Mouse (Mus musculus) spleen, adult 2 months (tissue): Measurements from ENCODE around the gene 2810459M11Rik. TPM values are rescaled to one million over a fixed set of nuclear protein-coding genes. Genes with fewer than 3 reads are reported as not detected.
"Not testable (repeated sequence)": the region's sequence is repeated elsewhere in the genome, so short reads cannot be mapped to it uniquely, and the experiment has no call there.

Experiments used
- DNase-seq, 2 experiments: peaks; one replicate each; pipeline versions ENCODE4 v3.0.0 to v3.0.0-alpha.2; 2012 to 2021; ENCODE audit warnings: low spot score in 2 of 2, low read depth in 1 of 2
- H3K27ac ChIP-seq: fragments of 200-500 bp; 2 replicates; pipeline ENCODE4 v1.5.1; 2012; ENCODE audit warnings: low read length, inconsistent platforms; ENCODE audit not compliant: insufficient read depth
- H3K27me3 ChIP-seq: fragments of 200-500 bp; 2 replicates; pipeline ENCODE4 v1.6.1; 2012; ENCODE audit warnings: mild to moderate bottlenecking, moderate library complexity, low read length, inconsistent platforms; ENCODE audit not compliant: control insufficient read depth, insufficient read depth
- H3K36me3 ChIP-seq: fragments of 200-500 bp; 2 replicates; pipeline ENCODE4 v1.6.1; 2012; ENCODE audit warnings: mild to moderate bottlenecking, low read length, inconsistent platforms; ENCODE audit not compliant: control insufficient read depth, insufficient read depth
- H3K4me1 ChIP-seq: fragments of 200-500 bp; 2 replicates; pipeline ENCODE4 v1.6.1; 2011; ENCODE audit warnings: inconsistent platforms; ENCODE audit not compliant: control insufficient read depth, insufficient read depth, insufficient read length
- H3K4me3 ChIP-seq: fragments of 200-500 bp; 2 replicates; pipeline ENCODE4 v1.5.1; 2011; ENCODE audit warnings: mild to moderate bottlenecking, inconsistent platforms; ENCODE audit not compliant: insufficient read depth, insufficient read length; ENCODE audit errors: extremely low read depth
- CTCF ChIP-seq: fragments of 200-500 bp; IDR thresholded peaks from 2 replicates; pipeline ENCODE4 v1.5.1; 2011; ENCODE audit warnings: mild to moderate bottlenecking, inconsistent platforms; ENCODE audit not compliant: insufficient read depth, insufficient read length, insufficient replicate concordance; ENCODE audit errors: extremely low read depth
- POLR2A ChIP-seq: fragments of 200-500 bp; IDR thresholded peaks from 2 replicates; pipeline ENCODE4 v1.6.1; 2011; ENCODE audit warnings: low read depth, low read length, inconsistent platforms
- WGBS: fragments of 180-500 bp; shearing (Covaris S2); methylation state at CpG from one replicate; pipeline ENCODE4 v1.1.7; 2018; 5-methylcytosine and 5-hydroxymethylcytosine counted together
- polyA plus RNA-seq: library from polyadenylated mRNA; depleted of rRNA; stranded (reverse); fragments of >200 nt; gene quantifications from 2 replicates; pipeline ENCODE4 v1.2.3, GENCODE M21; 2012; rRNA removed

Gene 2810459M11Rik
- polyA plus RNA-seq = 0.07 TPM in 1 of 2 replicates, not detected in the other

DNA sequence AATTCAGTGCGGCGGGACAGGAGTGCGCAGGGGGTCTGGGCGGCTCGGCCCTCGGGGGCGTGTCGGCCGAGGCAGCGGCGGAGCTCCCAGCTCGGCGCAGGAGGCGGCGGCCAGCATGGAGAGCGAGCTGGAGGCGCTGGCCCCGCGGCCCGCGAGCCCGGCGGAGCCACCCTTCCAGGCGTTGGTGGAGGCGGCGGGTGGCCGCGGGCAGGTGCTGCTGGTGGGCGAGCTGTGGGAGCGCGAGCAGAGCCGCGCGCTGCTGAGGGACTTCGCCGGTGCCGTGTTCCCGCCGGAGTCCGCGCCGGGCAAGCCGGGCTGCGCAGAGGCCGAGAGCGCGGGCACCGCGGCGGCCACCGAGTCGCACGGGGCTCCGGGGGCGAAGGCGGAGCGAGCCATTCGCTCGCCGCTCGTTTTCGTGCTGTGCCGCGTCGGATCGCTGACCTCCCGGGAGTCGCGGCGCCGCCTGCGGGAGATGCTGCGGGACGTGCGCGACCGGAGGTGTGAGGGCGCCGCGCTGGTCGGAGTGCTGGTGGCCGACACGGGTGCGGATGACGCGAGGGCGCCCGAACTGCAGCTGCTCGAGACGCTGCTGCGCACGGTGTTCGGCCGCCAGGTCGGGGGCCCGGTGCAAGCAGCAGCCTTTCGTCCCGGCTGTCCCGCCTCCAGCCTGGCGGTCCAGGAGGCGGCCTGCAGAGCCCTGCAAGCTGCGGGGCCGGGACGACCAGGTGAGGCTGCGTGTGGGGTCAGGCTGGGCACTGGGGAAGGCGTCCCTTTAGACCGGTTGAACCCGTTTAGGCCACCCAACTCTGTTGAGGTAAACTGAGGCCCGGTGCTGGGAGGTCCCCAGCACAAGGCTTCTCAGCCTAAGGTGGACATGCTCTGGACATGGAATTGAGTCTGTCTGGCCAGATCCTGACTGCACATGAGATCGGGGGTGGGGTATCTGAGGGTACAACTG lies at the start of gene 2810459M11Rik:
2810459M11Rik (plus strand) TSS at position 16 of the 958 bp plus-strand sequence.
- Histone ChIP-seq H3K27ac (no peak within 1 kb of the TSS), H3K4me3 (peak within 1 kb of the TSS; percentile 45; the same call in 1 of the 2 replicates), H3K27me3 (peaks cover 20% of the 10 kb centered on the region), H3K36me3 (no peaks in the 10 kb centered on the region), H3K4me1 (peaks cover 9% of the 10 kb centered on the region)
- no peak for DNase-seq
- TF ChIP-seq POLR2A (no peak), CTCF (no peak)
- WGBS = 2% methylated on average over 110 of the region's 110 CpGs

DNA sequence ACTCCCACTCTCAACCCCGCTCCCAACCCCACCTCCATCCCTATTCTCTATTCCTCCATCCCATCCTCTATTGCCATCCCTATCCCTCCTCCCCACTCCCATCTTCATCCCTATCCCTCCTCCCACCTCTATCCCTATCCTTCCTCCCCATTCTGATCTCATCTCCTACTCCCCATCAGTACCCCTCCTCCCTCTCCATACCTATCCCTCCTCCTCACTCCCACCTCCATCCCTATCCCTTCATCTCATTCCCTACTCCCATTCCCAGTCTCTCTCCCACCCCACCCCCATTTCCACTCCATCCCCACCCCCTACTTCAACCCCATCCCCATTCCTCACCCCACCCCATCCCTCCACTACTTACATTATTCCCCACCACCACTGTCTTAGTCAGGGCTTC lies 48.4 kb upstream of the 2810459M11Rik start:
- H3K36me3 ChIP-seq = no peaks in the 10 kb centered on the region
- H3K27me3 ChIP-seq = no peaks in the 10 kb centered on the region
- no peak overlapping the region for H3K27ac ChIP-seq
- H3K4me3 ChIP-seq = no peak overlapping the region
- peaks cover 3% of the 10 kb centered on the region; the same call in 1 of the 2 replicates for H3K4me1 ChIP-seq
- TF ChIP-seq POLR2A = no peak
- TF ChIP-seq CTCF = no peak
- no peak for DNase-seq
- 94% methylated on average over 1 of the region's 1 CpGs for WGBS

DNA sequence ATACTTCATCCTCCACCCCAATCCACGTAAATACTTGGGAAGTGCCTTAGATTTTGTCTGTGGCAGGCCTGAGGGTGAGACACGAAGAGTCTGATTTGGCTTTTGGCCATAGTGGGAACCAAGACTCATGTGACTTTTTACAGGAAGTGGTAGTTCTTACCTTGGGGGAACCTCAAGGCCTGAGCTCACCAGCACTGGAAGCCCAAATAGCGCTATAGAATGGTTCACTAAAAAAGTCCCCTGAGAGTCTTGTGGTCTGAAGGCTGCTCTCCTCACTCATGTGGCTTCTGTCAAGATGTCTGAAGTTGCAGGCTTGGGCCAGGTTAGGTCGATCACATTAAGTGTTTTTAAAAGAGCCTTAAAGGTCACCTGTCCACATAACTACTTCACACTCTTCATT lies 47.7 kb upstream of the 2810459M11Rik start:
- H3K36me3 ChIP-seq = no peaks in the 10 kb centered on the region
- TF ChIP-seq CTCF (no peak), POLR2A (no peak)
- H3K27ac ChIP-seq = peak overlapping the region; percentile 48; the same call in 1 of the 2 replicates
- H3K4me3 ChIP-seq = no peak overlapping the region
- H3K4me1 ChIP-seq = peaks cover 3% of the 10 kb centered on the region; the same call in 1 of the 2 replicates
- WGBS = 24% methylated on average over 4 of the region's 4 CpGs
- no peaks in the 10 kb centered on the region for H3K27me3 ChIP-seq
- DNase-seq = peak; percentile 19 to 56

DNA sequence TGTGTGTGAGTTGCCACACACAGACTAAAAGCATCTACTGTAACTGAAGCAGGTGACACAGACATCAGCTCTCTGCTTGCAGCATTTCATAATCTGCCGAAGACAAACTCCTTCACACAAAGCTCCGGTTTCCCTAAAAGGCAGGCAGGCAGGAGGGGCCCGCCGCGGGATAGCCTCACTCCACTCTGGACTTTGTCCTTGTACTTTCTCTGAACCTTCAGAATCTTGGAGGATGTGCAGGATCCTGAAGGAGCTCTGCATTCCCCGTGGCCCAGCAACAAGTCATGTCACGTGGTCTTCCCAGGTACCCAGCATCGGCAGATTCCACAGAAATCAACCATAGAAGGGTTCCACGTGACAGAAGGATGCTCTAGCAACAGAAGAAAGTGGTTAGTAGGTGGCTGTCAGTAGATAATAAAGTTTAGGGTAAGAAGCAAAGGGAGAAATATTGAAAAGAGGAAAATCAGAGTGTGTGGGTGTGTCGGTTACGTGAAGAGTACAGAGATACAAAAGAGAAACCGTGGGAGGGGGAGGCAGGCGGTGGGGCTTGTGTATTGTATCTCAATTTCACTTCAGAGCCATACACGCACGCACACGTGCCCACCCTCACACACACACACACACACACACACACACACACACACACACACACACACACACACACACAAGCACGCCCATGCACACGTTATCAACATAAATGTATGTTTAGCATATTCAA lies 45.7 kb upstream of the 2810459M11Rik start:
- DNase-seq = no peak
- Histone ChIP-seq H3K4me1 (peaks cover 3% of the 10 kb centered on the region; the same call in 1 of the 2 replicates), H3K4me3 (no peak overlapping the region), H3K36me3 (no peaks in the 10 kb centered on the region), H3K27me3 (no peaks in the 10 kb centered on the region), H3K27ac (no peak overlapping the region)
- TF ChIP-seq POLR2A = no peak
- no peak for TF ChIP-seq CTCF
- WGBS = 83% methylated on average over 18 of the region's 18 CpGs

DNA sequence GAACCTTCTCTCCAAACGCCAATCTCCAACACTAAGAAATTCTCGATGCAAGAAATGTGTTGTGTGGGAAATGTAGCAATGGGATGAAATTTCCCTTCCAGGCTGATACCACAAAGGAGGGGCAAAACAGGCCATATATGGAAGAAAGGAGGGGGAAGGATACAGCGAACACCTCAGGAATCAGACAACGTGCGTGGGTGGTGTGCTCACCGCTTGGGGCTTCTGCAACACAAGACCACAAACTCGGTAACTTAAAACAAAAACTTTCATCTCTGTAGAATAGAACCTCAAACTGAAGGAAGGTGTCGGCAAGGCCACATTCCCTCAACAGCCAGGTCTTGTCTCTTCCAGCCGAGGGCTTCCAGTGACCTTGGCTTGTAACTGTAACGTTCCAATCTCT lies 40.1 kb upstream of the 2810459M11Rik start:
- 70% methylated on average over 10 of the region's 10 CpGs for WGBS
- TF ChIP-seq CTCF = no peak
- no peak for TF ChIP-seq POLR2A
- no peak for DNase-seq
- peak overlapping the region; percentile 8; the same call in 1 of the 2 replicates for H3K27ac ChIP-seq
- no peaks in the 10 kb centered on the region for H3K27me3 ChIP-seq
- peaks cover 3% of the 10 kb centered on the region; the same call in 1 of the 2 replicates for H3K4me1 ChIP-seq
- H3K36me3 ChIP-seq = no peaks in the 10 kb centered on the region
- H3K4me3 ChIP-seq = no peak overlapping the region

DNA sequence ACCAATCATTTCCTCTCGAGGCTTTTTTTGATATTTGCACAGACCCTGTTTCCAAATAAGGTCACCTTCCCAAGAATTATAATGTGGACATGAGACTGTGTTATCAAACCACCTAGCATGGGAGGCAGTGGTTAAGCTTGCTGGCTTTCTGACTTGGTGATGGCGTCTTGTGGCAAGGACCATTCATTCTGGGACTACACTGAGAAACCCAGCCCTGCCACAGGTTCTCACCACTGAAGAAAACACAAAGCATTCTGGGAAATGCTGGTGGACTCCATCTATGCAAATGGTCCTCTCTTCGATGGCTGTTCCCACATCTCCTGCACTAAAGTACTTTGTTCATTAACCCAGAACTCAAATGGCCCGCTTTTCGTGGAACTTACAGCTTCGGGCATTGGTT lies 39.6 kb upstream of the 2810459M11Rik start:
- H3K4me1 ChIP-seq = peaks cover 3% of the 10 kb centered on the region; the same call in 1 of the 2 replicates
- DNase-seq = no peak
- H3K4me3 ChIP-seq = no peak overlapping the region
- H3K27me3 ChIP-seq = no peaks in the 10 kb centered on the region
- no peak for TF ChIP-seq CTCF
- TF ChIP-seq POLR2A = no peak
- WGBS = 74% methylated on average over 6 of the region's 6 CpGs
- no peak overlapping the region for H3K27ac ChIP-seq
- no peaks in the 10 kb centered on the region for H3K36me3 ChIP-seq

DNA sequence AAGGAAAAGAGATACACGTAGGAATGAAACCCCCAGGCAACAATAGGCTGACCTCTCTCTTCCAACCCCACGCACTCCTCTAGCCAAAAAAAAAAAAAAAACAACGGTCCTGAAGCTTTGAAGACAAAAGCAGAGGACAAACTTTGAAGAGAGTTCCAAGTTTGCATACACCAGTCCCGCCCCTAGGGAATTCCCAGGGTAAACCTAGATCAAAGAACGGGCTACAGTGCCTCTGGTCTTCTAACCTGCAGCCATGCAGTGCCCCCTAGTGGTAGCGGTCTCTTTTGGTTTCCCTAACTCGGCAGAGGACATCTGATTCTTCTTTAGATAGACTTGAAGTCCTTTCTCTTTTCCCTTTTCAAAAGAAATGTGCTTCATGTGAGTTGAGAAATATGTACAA lies 37.9 kb upstream of the 2810459M11Rik start:
- no peak for TF ChIP-seq POLR2A
- peak; percentile 80; the same call in 1 of the 2 replicates for TF ChIP-seq CTCF
- H3K4me3 ChIP-seq = no peak overlapping the region
- WGBS = 14% methylated on average over 7 of the region's 7 CpGs
- DNase-seq = peak; percentile 47 to 79
- no peaks in the 10 kb centered on the region for H3K27me3 ChIP-seq
- H3K36me3 ChIP-seq = no peaks in the 10 kb centered on the region
- peaks cover 3% of the 10 kb centered on the region; the same call in 1 of the 2 replicates for H3K4me1 ChIP-seq
- H3K27ac ChIP-seq = no peak overlapping the region

DNA sequence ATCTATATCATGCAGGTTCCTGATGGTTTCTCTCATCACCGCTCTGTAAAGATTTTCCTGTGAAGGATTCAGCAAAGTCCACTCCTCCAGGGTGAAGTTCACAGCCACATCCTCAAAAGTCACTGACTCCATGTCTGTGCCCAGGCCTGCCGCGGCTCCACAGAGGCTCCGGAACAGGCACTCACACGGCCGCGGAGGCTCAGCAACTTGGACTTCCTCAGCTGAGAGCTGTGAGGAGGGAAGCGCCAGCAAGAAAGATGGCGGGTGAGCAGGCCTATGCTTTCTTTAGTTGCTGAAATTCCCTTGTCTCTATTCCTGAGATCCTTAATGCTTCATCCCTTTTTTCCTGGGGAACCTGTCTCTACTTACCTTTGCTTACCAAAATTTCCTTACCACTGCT lies 29.9 kb upstream of the 2810459M11Rik start:
- H3K27me3 ChIP-seq = peaks cover 11% of the 10 kb centered on the region
- not testable (repeated sequence) for H3K4me3 ChIP-seq, H3K36me3 ChIP-seq, H3K4me1 ChIP-seq, DNase-seq, H3K27ac ChIP-seq
- WGBS = 94% methylated on average over 9 of the region's 9 CpGs
